Mouse (Mus musculus): ENCODE measurements around the gene Erc2. TPM values are rescaled to one million over a fixed set of nuclear protein-coding genes. Genes with fewer than 3 reads are reported as not detected.
A peak's percentile ranks its signal among the peaks of the same experiment; 100 is the strongest.

The Erc2 gene
- polyA plus RNA-seq, 1 experiment from 2014 or later: 58.0 TPM

- Histone ChIP-seq H3K4me3 (no peak overlapping the region), H3K36me3 (no peaks in the 10 kb centered on the region), H3K4me2 (no peak overlapping the region), H3K27me3 (0 out of 2 replicates have a peak, but pooled peaks cover 6% of the 10 kb centered on the region), H3K9me3 (no peaks in the 10 kb centered on the region), H3K27ac (replicated peaks) (no peak overlapping the region), H3K9ac (no peak overlapping the region), H3K4me1 (replicated peaks) (peaks cover 6% of the 10 kb centered on the region)
- no peak for ATAC-seq (ENCODE audit: low read depth)
- 91% methylated on average over 3 of the region's 3 CpGs for WGBS
Observed at GRCm38 (mm10) chr14:28386815-28387607, 764.8 kb downstream of the Erc2 start.

DNA sequence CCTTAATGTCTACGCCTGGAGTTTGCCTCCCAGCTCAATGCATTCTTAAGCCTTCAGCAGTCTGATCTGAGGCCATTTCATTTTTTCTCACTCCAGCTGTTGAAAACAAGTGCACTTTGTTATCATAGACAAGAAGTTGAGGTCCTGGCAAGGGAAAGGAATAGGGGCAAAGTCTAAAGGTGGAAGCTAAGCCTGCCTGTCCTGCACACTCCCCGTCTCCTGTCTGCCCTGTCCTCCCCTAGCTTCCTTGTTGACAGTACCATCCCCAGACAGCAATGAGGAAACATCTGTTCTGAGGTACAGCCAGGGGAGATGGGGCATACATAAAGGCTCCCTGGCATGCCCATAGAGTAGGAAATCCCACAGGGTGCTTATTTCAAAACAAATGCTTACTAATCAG, 776.7 kb downstream of the Erc2 start:
- H3K4me3 ChIP-seq: no peak overlapping the region
- no peak overlapping the region for H3K27ac ChIP-seq (replicated peaks)
- 0 out of 2 replicates have a peak, but pooled peaks cover 8% of the 10 kb centered on the region for H3K4me1 ChIP-seq (replicated peaks)
- no peak overlapping the region for H3K9ac ChIP-seq
- no peak for ATAC-seq (ENCODE audit: low read depth)
- H3K36me3 ChIP-seq: no peaks in the 10 kb centered on the region
- no peaks in the 10 kb centered on the region for H3K27me3 ChIP-seq
- H3K9me3 ChIP-seq: no peaks in the 10 kb centered on the region
- H3K4me2 ChIP-seq: no peak overlapping the region
- WGBS: 69% methylated on average over 2 of the region's 2 CpGs

DNA sequence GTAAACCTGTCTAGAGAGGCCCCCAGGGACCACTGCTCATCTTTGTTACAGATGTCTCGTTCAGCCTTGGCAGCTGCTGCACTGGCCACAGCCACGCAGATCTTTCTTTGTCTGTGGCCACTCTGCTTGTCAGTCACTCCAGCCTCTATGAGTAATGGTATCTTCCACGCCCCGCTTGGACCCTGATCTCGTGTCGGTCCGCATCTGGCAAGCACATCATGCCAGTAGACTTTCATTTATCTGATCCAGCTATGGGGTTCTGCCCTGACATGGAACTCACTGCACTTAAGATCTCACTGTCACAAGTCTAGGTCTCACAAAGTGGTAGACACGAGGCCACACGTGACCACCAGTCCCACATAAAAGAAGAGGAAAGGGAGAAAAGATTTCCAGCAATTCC, 777.7 kb downstream of the Erc2 start:
- Histone ChIP-seq H3K36me3 (no peaks in the 10 kb centered on the region), H3K9ac (no peak overlapping the region), H3K9me3 (no peaks in the 10 kb centered on the region), H3K4me1 (replicated peaks) (0 out of 2 replicates have a peak, but pooled peaks cover 8% of the 10 kb centered on the region), H3K4me2 (no peak overlapping the region), H3K27me3 (no peaks in the 10 kb centered on the region), H3K27ac (replicated peaks) (no peak overlapping the region), H3K4me3 (no peak overlapping the region)
- WGBS: 70% methylated on average over 9 of the region's 9 CpGs
- ATAC-seq (ENCODE audit: low read depth): no peak

DNA sequence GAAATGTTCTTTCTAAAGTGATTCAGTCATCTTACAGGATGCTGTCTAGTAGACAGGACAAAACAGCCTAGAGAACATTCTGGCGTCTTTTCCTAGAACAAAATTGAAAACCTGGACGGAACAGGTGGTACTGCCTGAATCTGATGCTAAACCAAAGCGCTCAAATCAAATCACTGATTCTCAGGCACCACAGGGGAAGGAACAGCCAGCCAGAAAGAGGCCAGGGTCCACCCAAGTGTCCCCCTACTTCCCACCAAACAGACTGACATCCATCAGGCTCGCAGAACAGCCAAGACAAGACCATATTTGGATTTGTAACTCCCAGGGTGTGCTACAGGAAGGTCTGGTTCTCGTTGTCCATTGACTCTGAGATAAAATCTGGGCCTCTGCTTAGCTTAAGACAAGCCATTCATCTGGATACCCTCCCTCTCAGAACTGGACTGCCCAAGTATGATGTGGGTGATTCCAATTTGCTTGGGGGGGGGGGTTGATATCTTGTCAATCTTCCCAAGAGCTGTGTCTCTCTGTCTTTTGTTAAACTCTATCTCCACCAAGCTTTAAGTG, 783.1 kb downstream of the Erc2 start:
- H3K4me3 ChIP-seq: no peak overlapping the region
- ATAC-seq (ENCODE audit: low read depth): no peak
- no peak overlapping the region for H3K9ac ChIP-seq
- H3K4me1 ChIP-seq (replicated peaks): peaks cover 7% of the 10 kb centered on the region
- no peaks in the 10 kb centered on the region for H3K36me3 ChIP-seq
- no peak overlapping the region for H3K27ac ChIP-seq (replicated peaks)
- WGBS: 79% methylated on average over 5 of the region's 5 CpGs
- H3K27me3 ChIP-seq: no peaks in the 10 kb centered on the region
- no peak overlapping the region for H3K4me2 ChIP-seq
- H3K9me3 ChIP-seq: no peaks in the 10 kb centered on the region

DNA sequence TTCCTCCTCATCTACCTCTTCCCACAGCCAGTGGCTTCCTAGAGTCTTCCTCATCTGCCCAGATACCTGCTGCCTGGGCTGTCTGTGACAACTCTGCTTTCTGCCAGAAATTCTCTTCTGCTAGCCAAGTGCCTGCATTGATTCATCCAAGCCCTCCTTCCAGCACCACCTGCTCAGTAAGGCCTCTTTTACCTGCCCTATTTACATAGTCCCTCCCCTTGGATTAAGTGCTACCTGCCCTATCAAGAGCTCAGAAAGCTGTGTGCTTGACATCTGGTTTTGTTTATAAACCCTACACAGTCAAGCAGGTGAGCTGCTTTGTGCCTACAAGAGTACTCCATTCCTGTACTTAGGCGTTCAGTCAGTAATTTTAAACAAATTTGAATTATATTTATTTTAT, 787.2 kb downstream of the Erc2 start:
- 82% methylated on average over 1 of the region's 1 CpGs for WGBS
- H3K9me3 ChIP-seq: no peaks in the 10 kb centered on the region
- no peaks in the 10 kb centered on the region for H3K36me3 ChIP-seq
- no peak overlapping the region for H3K4me3 ChIP-seq
- no peak overlapping the region for H3K27ac ChIP-seq (replicated peaks)
- no peak for ATAC-seq (ENCODE audit: low read depth)
- no peak overlapping the region for H3K4me2 ChIP-seq
- peaks cover 28% of the 10 kb centered on the region for H3K4me1 ChIP-seq (replicated peaks)
- no peak overlapping the region for H3K9ac ChIP-seq
- H3K27me3 ChIP-seq: peaks cover 5% of the 10 kb centered on the region; the same call in 1 of the 2 replicates

DNA sequence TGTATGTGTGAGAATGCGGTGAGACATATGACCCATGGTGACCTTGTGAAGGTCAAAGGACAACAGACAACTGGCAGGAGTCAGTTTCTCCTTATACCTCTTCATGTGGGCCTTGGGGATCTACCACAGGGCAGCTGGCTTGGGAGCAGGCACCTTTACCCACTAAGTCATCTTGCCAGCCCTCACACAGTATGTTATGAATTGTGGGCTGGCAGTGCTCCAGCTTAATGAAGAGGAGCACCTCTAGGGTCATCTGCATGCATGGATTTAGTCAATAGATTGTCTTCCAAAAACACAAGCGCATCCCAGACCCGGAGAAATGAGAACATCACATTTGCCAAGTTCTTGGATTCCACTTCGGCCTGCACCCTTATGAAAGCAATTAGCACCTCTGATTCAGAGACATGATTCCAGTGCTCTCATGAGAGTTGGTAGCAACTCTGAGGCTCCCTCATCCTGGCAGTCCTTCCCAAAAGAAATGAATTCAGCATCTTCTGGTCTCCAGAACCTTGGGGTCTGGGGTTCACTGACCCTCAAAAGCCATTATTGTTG, 787.6 kb downstream of the Erc2 start:
- Histone ChIP-seq H3K27me3 (peaks cover 8% of the 10 kb centered on the region; the same call in 1 of the 2 replicates), H3K4me3 (no peak overlapping the region), H3K4me1 (replicated peaks) (peaks cover 28% of the 10 kb centered on the region), H3K4me2 (no peak overlapping the region), H3K36me3 (no peaks in the 10 kb centered on the region), H3K9ac (no peak overlapping the region), H3K27ac (replicated peaks) (peak overlapping the region; percentile 66; the same call in 1 of the 2 replicates), H3K9me3 (no peaks in the 10 kb centered on the region)
- ATAC-seq (ENCODE audit: low read depth): no peak
- 93% methylated on average over 4 of the region's 4 CpGs for WGBS

- peak overlapping the region; percentile 66 for H3K27ac ChIP-seq (replicated peaks)
- no peak overlapping the region for H3K4me2 ChIP-seq
- ATAC-seq (ENCODE audit: low read depth): peak; percentile 47
- 41% methylated on average over 13 of the region's 13 CpGs for WGBS
- H3K36me3 ChIP-seq: no peaks in the 10 kb centered on the region
- H3K9me3 ChIP-seq: no peaks in the 10 kb centered on the region
- H3K27me3 ChIP-seq: peaks cover 13% of the 10 kb centered on the region; the same call in 1 of the 2 replicates
- peaks cover 28% of the 10 kb centered on the region for H3K4me1 ChIP-seq (replicated peaks)
- H3K4me3 ChIP-seq: no peak overlapping the region
- 0 out of 2 replicates have a peak overlapping the region, but pooled peaks have one; percentile 3 for H3K9ac ChIP-seq
Observed at GRCm38 (mm10) chr14:28410789-28411225, 788.6 kb downstream of the Erc2 start.

DNA sequence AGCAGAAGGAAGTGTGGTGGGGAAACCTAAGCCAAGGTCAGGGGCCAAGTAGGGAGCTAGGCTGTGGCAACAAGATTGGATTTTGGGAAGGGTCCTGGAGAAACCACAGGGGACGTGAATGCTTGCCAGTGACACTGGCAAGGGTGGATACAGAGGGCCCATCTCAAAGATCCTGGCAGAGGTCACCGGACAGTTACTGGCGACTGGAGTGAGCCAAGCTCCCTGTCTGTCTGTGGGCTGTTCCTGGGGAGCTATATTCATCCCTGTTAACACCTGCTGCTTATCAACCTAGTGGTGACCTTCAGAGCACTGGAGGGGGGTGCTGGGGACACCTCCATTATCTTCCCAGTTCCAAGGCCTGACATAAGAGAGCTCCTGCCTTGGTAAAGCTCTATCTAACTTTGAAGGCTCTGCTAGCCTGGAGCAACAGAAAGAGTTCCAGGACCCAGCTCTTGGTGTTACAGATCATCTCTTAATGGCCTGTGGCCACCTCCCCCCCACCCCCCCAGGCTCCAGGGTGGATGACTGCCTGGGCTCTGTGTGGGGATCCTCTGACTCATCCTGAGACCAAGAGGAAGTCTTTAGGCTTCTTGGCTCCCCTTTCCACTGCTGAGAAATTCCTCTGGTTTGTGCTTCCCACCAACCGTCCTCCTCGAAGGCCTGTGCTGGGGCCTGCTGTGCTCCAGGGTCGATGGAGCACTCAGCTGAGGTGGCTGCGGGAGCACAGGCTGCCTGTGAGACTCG, 790.2 kb downstream of the Erc2 start:
- Histone ChIP-seq H3K9me3 (no peaks in the 10 kb centered on the region), H3K4me3 (no peak overlapping the region), H3K4me1 (replicated peaks) (peaks cover 39% of the 10 kb centered on the region), H3K4me2 (no peak overlapping the region), H3K9ac (no peak overlapping the region), H3K36me3 (no peaks in the 10 kb centered on the region), H3K27me3 (peaks cover 15% of the 10 kb centered on the region; the same call in 1 of the 2 replicates), H3K27ac (replicated peaks) (no peak overlapping the region)
- 49% methylated on average over 8 of the region's 8 CpGs for WGBS
- ATAC-seq (ENCODE audit: low read depth): no peak

GRCm38 (mm10) chr14:28413516-28413915, 791.3 kb downstream of the Erc2 start:
- Histone ChIP-seq H3K4me2 (no peak overlapping the region), H3K36me3 (no peaks in the 10 kb centered on the region), H3K4me3 (no peak overlapping the region), H3K27ac (replicated peaks) (no peak overlapping the region), H3K9ac (no peak overlapping the region), H3K4me1 (replicated peaks) (peaks cover 42% of the 10 kb centered on the region), H3K27me3 (peaks cover 15% of the 10 kb centered on the region; the same call in 1 of the 2 replicates), H3K9me3 (no peaks in the 10 kb centered on the region)
- no peak for ATAC-seq (ENCODE audit: low read depth)
- WGBS: 78% methylated on average over 7 of the region's 7 CpGs

- Histone ChIP-seq H3K4me1 (replicated peaks) (peaks cover 23% of the 10 kb centered on the region), H3K4me3 (no peak overlapping the region), H3K27ac (replicated peaks) (0 out of 2 replicates have a peak overlapping the region, but pooled peaks have one; percentile 5), H3K9me3 (no peaks in the 10 kb centered on the region), H3K36me3 (no peaks in the 10 kb centered on the region), H3K9ac (peak overlapping the region; percentile 17; the same call in 1 of the 2 replicates), H3K27me3 (peaks cover 15% of the 10 kb centered on the region; the same call in 1 of the 2 replicates), H3K4me2 (no peak overlapping the region)
- ATAC-seq (ENCODE audit: low read depth): no peak
- 6% methylated on average over 8 of the region's 8 CpGs for WGBS
Observed at GRCm38 (mm10) chr14:28417019-28417418, 794.8 kb downstream of the Erc2 start.

DNA sequence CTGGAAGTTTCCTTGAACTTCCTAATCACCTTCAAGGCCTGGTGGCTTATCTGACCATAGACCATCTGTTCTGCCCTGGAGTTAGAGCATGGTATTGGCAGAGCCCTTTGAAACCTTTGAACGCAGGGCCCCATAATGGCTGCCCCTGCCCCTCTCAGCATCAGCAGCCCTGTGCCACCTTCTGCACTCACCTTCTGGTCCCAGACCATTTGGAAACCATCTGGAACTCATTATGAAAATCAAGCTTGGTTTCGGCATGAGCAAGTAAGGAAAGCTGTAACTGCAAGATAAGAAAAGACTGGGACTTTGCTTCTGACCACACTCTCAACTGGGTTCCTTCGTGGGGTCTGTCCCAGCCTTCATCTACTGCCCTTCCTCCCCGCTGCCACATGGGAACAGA, 796.3 kb downstream of the Erc2 start:
- no peaks in the 10 kb centered on the region for H3K9me3 ChIP-seq

More for the DNA sequence above, 796.3 kb downstream of the Erc2 start:
- WGBS: 78% methylated on average over 4 of the region's 4 CpGs
- H3K27ac ChIP-seq (replicated peaks): no peak overlapping the region
- H3K9ac ChIP-seq: no peak overlapping the region
- H3K27me3 ChIP-seq: 0 out of 2 replicates have a peak, but pooled peaks cover 15% of the 10 kb centered on the region
- ATAC-seq (ENCODE audit: low read depth): no peak
- no peaks in the 10 kb centered on the region for H3K36me3 ChIP-seq
- H3K4me3 ChIP-seq: no peak overlapping the region
- peaks cover 15% of the 10 kb centered on the region for H3K4me1 ChIP-seq (replicated peaks)
- H3K4me2 ChIP-seq: no peak overlapping the region

All from neural tube, embryonic 13.5 days (tissue).